Mouse (Mus musculus): Measurements from ENCODE around the gene Rilp.

Rilp gene

DNA sequence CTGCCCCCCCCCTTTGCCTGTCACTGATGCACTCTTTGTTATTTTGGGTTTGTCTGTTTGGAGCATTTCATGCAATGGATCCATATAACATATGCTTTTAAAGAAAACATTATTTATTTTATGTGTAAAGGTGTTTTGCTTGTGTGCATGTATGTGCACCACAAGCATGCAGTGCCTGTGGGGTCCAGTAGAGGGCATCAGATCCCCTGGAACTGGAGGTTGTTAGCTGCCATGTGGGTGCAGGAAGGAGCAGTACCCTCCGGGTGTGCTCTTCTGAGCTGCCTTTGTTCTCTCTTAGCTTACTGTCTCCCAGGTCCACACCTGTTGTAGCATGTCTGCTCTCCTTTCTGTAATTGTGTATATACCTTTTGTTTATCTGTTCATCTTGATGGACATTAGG lies 48.2 kb downstream of the Rilp start:
- no peak for DNase-seq (ENCODE audit: low read depth, low spot score)

DNA sequence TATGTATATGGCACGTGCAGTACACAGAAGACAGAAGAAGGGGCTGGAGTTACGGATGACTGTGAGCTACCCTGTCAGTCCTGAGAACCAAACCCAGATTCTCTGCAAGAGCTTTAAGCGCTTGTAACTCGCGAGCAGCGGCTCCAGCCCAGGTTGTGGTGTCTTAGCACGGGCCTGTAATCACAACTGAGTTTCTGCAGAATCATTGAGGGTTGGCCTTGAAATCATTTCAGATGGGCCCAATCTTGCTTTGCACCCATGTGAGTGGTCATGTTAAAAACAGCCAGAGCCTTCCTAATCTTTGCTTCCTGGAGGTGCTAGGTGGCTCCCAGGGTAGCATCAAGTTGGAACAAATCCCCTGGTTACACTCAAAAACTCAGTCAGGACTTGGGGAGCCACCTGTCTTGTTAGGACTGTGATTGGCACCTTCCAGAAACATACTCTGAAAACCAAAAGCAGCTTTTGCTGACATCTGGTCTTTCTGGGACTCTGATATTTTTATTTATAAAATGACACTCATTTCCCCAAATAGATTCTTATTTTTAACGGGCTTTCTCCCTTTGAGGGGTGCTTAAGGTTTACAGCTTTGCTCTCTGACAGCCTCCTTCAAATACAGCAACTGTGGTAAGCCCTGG lies 50.1 kb downstream of the Rilp start:
- DNase-seq (ENCODE audit: low read depth, low spot score) = no peak

DNA sequence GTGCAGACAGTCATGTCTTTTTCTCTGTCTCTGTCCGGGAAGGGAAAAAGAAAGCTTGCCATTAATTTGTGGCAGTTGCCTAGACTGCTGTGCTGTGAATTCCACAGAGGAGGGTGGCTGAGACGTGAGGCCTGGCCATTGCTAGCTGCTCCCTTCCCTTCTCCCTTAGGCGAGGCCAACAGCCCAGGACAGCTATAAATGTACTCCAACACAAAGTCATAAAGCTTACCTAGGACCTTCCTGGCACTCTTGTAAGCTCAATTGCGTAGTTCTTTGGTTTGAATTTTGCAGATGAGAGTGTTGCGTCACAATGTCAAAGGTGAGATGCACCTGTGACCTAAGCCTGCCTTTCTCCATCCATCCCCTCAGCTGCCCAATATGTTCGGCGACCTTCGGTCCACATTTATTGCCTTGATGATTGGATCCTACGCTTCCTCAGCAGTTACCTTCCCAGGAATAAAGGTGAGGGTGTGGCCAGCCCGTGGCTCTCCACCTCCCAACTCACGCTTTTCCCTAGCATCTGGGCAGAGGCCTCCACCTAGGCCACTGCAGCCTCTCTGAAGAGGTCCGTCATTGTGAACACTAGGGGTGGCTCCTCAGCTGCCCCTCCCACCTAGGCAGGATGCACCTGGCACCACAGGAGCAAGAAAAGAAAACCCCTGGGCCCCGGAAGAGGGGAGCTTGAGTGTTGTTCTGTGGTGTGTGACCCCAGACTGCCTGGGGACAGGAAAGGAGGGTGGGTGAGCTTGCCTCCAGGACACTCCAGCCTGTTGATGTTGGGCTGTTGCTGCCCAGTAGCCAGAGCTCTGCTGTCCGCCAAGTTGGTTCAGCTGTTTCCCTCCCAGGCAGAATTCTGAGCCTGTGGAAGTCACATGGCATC lies 50.9 kb downstream of the Rilp start:
- no peak for DNase-seq (ENCODE audit: low read depth, low spot score)

DNA sequence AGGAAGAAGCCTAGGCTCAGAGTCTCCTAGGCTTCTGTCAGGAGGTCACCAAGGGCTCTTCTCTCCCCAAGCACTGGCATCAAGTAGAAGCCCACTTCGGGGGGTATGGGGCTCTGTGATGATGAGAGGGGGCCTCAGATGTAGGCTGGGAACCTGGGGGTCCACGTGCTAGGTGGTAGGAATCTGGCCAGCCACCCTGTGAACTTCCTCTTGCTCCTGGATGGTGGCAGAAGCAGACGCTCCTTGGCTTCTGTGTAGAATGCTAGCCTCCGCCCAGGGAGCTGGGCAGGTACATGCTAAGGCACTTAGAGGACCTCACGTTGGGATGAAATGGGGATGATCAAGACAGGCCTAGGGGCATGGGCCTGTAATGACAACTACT lies 51.5 kb downstream of the Rilp start:
- no peak for DNase-seq (ENCODE audit: low read depth, low spot score)

Data from 3T3-L1 (cell line).